Mouse (Mus musculus): ENCODE results near the gene Psrc1. TPM values are rescaled to one million over a fixed set of nuclear protein-coding genes. Genes with fewer than 3 reads are reported as not detected.

The Psrc1 gene
- 35.7 and 37.1 TPM in 2 replicates for polyA plus RNA-seq (2016; fragmentation: Nextera tagmentation; extraction: Ambion mirVana)

DNA sequence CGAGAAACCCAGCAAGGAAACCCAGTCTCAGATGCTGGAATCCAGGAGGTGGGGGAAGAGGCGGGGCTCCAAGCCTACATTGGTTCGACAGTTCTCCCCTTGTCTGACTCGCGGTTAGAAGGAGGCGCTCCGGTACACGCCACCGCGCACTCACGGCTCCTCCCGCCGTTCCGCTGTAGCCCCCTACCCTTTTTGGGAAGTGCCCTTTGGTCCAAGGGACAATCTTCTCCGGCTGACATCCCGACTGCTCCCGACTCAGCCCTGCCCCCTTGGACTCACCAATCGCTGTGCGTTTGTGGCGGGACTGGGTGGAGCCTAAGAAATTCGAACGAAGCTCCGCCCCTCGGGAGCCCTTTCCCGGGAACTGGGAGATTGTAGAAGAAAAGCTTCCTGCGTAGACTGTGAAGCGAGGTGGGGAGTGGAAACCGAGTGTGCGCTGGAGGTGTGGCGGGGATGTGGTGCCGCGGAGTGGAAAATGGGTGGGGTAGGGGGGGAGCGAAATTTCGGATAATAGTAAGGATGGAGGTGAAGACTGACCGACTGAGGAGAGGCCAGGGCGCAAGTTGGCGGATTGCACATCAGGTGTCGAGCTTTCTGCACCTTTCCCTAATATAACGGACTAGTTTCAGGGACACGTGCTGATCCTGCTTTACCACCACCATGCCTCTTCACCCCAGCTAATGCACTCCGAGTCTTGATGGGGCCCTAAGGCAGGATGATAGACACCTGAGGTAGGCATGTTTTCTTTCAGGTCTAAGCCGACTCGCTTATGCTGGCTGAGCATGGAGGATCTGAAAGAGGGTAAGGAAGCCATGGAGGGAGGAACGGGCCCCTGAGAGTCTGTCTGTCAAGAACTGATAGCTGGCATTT lies at the start of gene Psrc1:
TSS of gene Psrc1 (plus strand) at position 355 of the 870 bp plus-strand sequence.
- 1% methylated on average over 44 of the region's 44 CpGs for WGBS
- Histone ChIP-seq H3K27me3 (replicated peaks) (no peaks in the 10 kb centered on the region), H3K4me2 (replicated peaks) (peak within 1 kb of the TSS; percentile 74), H3K9me3 (no peaks in the 10 kb centered on the region), H3K4me1 (peaks cover 29% of the 10 kb centered on the region), H3K27ac (no peak within 1 kb of the TSS), H3K4me3 (peak within 1 kb of the TSS; percentile 59), H3K36me3 (peaks cover 2% of the 10 kb centered on the region; the same call in 1 of the 2 replicates), H3K9ac (peak within 1 kb of the TSS; percentile 54)
- ATAC-seq (ENCODE audit: low FRiP score, low read depth) = peak; percentile 91

DNA sequence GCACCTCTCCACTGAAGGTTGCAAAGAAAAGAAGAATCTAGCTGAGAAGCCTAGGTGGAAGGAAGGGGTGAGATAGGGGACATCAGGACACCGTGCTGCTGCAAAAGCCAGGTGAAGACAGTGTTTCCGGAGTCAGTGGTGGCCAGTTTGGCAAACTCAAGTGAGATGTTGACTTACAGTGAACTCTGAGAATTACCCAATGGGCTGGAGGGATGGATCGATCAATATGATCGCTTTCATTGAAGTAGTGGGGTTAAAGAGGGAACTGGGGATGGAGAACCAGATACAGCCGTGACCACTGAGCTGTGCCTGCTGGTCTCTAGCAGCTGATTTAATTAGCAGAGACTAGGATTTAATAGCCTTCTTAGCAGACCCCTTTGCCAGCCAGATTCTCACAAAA lies 46.8 kb upstream of the Psrc1 start:
- H3K27me3 ChIP-seq (replicated peaks) = no peaks in the 10 kb centered on the region
- 94% methylated on average over 5 of the region's 5 CpGs for WGBS
- no peak overlapping the region for H3K4me3 ChIP-seq
- no peak overlapping the region for H3K4me2 ChIP-seq (replicated peaks)
- no peak overlapping the region for H3K27ac ChIP-seq
- H3K36me3 ChIP-seq = peaks cover 86% of the 10 kb centered on the region
- no peaks in the 10 kb centered on the region for H3K4me1 ChIP-seq
- H3K9me3 ChIP-seq = no peaks in the 10 kb centered on the region
- ATAC-seq (ENCODE audit: low FRiP score, low read depth) = no peak
- H3K9ac ChIP-seq = no peak overlapping the region

- Histone ChIP-seq H3K9me3 (no peaks in the 10 kb centered on the region), H3K4me2 (replicated peaks) (no peak overlapping the region), H3K9ac (no peak overlapping the region), H3K27me3 (replicated peaks) (no peaks in the 10 kb centered on the region), H3K27ac (no peak overlapping the region), H3K36me3 (peaks cover 74% of the 10 kb centered on the region), H3K4me1 (no peaks in the 10 kb centered on the region), H3K4me3 (no peak overlapping the region)
- ATAC-seq (ENCODE audit: low FRiP score, low read depth) = no peak
- 81% methylated on average over 2 of the region's 2 CpGs for WGBS
These were observed 42.6 kb upstream of the Psrc1 start for GRCm38 (mm10) chr3:108341040-108341439.

DNA sequence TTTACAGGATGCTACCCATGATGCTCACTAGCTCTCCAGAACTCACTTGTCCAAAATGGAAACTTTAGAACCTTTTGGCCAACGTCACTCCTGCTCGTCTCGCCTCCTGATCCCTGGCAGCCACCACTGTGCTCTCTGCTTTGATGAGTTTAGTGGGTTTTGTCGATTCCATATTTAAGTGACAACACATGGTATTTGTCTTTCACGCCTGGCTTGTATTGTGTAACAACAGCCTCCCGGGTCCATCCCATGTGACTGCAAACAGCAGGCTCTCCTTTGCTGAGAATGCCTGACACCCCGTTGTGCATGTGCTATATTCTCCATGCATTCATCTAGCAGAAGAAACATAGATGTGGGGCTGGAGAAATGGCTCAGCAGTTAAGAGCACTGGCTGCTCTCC lies 41.5 kb upstream of the Psrc1 start:
- H3K36me3 ChIP-seq = peaks cover 83% of the 10 kb centered on the region
- H3K4me2 ChIP-seq (replicated peaks) = no peak overlapping the region
- H3K4me1 ChIP-seq = no peaks in the 10 kb centered on the region
- no peaks in the 10 kb centered on the region for H3K9me3 ChIP-seq
- no peak overlapping the region for H3K4me3 ChIP-seq
- H3K9ac ChIP-seq = no peak overlapping the region
- WGBS = 83% methylated on average over 7 of the region's 7 CpGs
- ATAC-seq (ENCODE audit: low FRiP score, low read depth) = no peak
- no peak overlapping the region for H3K27ac ChIP-seq
- no peaks in the 10 kb centered on the region for H3K27me3 ChIP-seq (replicated peaks)

DNA sequence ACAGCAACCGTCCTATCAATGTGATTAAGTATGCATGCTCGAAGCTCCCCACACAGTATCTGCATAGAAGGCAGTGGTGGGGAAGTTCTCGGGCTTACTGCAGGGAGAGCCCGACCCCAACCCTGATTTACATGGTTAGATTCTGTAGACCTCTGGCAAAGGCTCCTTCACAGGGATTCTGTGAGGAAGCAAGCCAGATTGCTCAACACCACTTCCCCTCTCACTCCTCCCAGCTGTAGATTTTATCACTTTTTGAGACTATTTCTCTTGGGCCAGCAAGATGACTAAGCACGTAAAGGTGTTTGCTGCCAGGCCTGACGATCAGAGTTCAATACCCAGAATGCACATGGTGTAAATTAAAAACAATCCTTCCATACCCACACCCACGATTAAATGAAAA lies 37.8 kb upstream of the Psrc1 start:
- Histone ChIP-seq H3K4me2 (replicated peaks) (no peak overlapping the region), H3K36me3 (peaks cover 84% of the 10 kb centered on the region), H3K9me3 (no peaks in the 10 kb centered on the region), H3K4me1 (no peaks in the 10 kb centered on the region), H3K4me3 (no peak overlapping the region), H3K27me3 (replicated peaks) (no peaks in the 10 kb centered on the region), H3K9ac (no peak overlapping the region), H3K27ac (no peak overlapping the region)
- no peak for ATAC-seq (ENCODE audit: low FRiP score, low read depth)
- WGBS = 88% methylated on average over 7 of the region's 7 CpGs

GRCm38 (mm10) chr3:108348376-108348775 lies 35.3 kb upstream of the Psrc1 start:
- WGBS = 86% methylated on average over 9 of the region's 9 CpGs
- Histone ChIP-seq H3K9ac (no peak overlapping the region), H3K4me2 (replicated peaks) (no peak overlapping the region), H3K36me3 (peaks cover 85% of the 10 kb centered on the region), H3K9me3 (no peaks in the 10 kb centered on the region), H3K4me1 (no peaks in the 10 kb centered on the region), H3K27me3 (replicated peaks) (no peaks in the 10 kb centered on the region), H3K4me3 (no peak overlapping the region), H3K27ac (no peak overlapping the region)
- no peak for ATAC-seq (ENCODE audit: low FRiP score, low read depth)

DNA sequence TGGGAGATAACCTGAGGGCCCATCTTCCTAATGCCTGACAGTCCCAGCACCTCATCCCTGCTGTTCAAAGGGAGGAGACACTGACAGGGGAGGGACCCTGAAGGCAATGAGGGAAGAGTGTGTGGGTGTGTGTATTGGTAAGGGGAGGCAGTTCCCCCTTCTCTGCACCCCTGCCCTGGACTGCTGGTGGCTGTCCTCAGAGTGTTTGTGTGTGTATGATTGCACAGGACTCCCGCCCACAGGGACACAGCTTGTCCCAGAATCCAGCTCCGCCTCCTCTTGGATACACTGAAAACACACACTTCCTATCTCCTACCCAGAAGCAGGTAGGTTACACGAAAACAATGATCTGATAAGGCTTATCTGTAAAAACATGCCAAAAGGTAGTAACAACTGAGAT lies 28.4 kb upstream of the Psrc1 start:
- ATAC-seq (ENCODE audit: low FRiP score, low read depth) = no peak
- Histone ChIP-seq H3K27ac (no peak overlapping the region), H3K36me3 (peaks cover 84% of the 10 kb centered on the region), H3K9ac (no peak overlapping the region), H3K9me3 (no peaks in the 10 kb centered on the region), H3K4me3 (no peak overlapping the region), H3K27me3 (replicated peaks) (no peaks in the 10 kb centered on the region), H3K4me1 (no peaks in the 10 kb centered on the region), H3K4me2 (replicated peaks) (no peak overlapping the region)
- 90% methylated on average over 3 of the region's 3 CpGs for WGBS

- Histone ChIP-seq H3K9me3 (no peaks in the 10 kb centered on the region), H3K4me2 (replicated peaks) (no peak overlapping the region), H3K4me1 (peaks cover 4% of the 10 kb centered on the region; the same call in 1 of the 2 replicates), H3K27me3 (replicated peaks) (no peaks in the 10 kb centered on the region), H3K36me3 (peaks cover 66% of the 10 kb centered on the region), H3K9ac (no peak overlapping the region), H3K4me3 (no peak overlapping the region), H3K27ac (no peak overlapping the region)
- ATAC-seq (ENCODE audit: low FRiP score, low read depth) = no peak
- 90% methylated on average over 10 of the region's 10 CpGs for WGBS
These were observed 26.6 kb upstream of the Psrc1 start for GRCm38 (mm10) chr3:108357051-108357450.

- Histone ChIP-seq H3K9ac (no peak overlapping the region), H3K4me1 (peaks cover 4% of the 10 kb centered on the region; the same call in 1 of the 2 replicates), H3K27ac (no peak overlapping the region), H3K36me3 (peaks cover 55% of the 10 kb centered on the region), H3K4me3 (no peak overlapping the region), H3K4me2 (replicated peaks) (no peak overlapping the region), H3K27me3 (replicated peaks) (no peaks in the 10 kb centered on the region), H3K9me3 (no peaks in the 10 kb centered on the region)
- ATAC-seq (ENCODE audit: low FRiP score, low read depth) = no peak
- 81% methylated on average over 6 of the region's 6 CpGs for WGBS
These were observed 25.2 kb upstream of the Psrc1 start for GRCm38 (mm10) chr3:108358445-108358844.

- Histone ChIP-seq H3K9me3 (no peaks in the 10 kb centered on the region), H3K9ac (no peak overlapping the region), H3K36me3 (peaks cover 31% of the 10 kb centered on the region), H3K4me3 (no peak overlapping the region), H3K27me3 (replicated peaks) (no peaks in the 10 kb centered on the region), H3K27ac (no peak overlapping the region), H3K4me1 (peaks cover 4% of the 10 kb centered on the region; the same call in 1 of the 2 replicates), H3K4me2 (replicated peaks) (no peak overlapping the region)
- WGBS = 15% methylated on average over 7 of the region's 7 CpGs
- ATAC-seq (ENCODE audit: low FRiP score, low read depth) = no peak
These were observed 22.7 kb upstream of the Psrc1 start for GRCm38 (mm10) chr3:108360894-108361293.

- no peak overlapping the region for H3K4me2 ChIP-seq (replicated peaks)
- H3K27me3 ChIP-seq (replicated peaks) = no peaks in the 10 kb centered on the region
These were observed 20.0 kb upstream of the Psrc1 start for GRCm38 (mm10) chr3:108363626-108364025.

DNA sequence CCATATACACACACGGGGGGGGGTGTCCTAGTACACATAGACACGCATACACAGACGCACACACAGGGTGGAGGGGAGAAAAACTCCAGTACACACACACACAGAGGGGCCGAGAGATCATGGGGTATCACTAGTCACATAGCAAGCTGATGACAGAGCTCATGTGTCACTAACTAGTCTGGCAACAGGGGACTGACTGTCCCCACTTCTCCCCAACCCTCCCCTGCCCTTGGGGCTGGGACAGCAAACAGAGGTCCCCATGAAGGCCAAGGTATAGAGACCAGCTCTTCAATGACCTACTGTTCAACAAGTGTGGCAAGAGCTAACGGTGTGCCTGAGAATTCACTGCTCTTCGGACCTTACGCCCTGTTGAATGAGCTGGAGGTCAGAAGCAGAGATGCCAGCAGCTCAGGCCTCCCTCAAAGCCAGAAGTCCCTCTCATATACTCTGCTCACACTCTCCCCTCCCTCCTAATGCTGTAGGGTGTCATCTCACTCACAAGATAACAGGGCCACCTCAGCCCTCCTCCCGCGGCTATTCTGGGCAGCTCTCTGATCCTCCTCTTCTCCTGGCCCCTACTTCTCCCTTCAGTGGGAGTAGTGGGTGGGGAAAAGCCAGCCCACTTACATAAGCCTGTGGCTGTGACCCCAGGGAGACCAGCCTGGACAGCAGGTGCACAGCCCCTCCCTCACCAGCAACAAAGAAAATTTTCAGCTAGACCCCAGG lies 19.2 kb upstream of the Psrc1 start, which contains the start of gene Mybphl:
TSS of gene Mybphl (plus strand) at position 642 of the 726 bp plus-strand sequence.
- no peaks in the 10 kb centered on the region for H3K9me3 ChIP-seq
- 75% methylated on average over 9 of the region's 9 CpGs for WGBS
- H3K4me2 ChIP-seq (replicated peaks) = no peak within 1 kb of the TSS
- H3K36me3 ChIP-seq = no peaks in the 10 kb centered on the region
- H3K4me3 ChIP-seq = no peak within 1 kb of the TSS
- no peak for ATAC-seq (ENCODE audit: low FRiP score, low read depth)
- no peaks in the 10 kb centered on the region for H3K27me3 ChIP-seq (replicated peaks)
- H3K27ac ChIP-seq = no peak within 1 kb of the TSS
- H3K4me1 ChIP-seq = peaks cover 4% of the 10 kb centered on the region; the same call in 1 of the 2 replicates
- no peak within 1 kb of the TSS for H3K9ac ChIP-seq

More at GRCm38 (mm10) chr3:108363626-108364025, 20.0 kb upstream of the Psrc1 start:
- H3K4me1 ChIP-seq = peaks cover 4% of the 10 kb centered on the region; the same call in 1 of the 2 replicates
- no peak overlapping the region for H3K9ac ChIP-seq
- WGBS = 80% methylated on average over 3 of the region's 3 CpGs
- H3K36me3 ChIP-seq = peaks cover 4% of the 10 kb centered on the region; the same call in 1 of the 2 replicates
- no peak for ATAC-seq (ENCODE audit: low FRiP score, low read depth)
- no peak overlapping the region for H3K4me3 ChIP-seq
- H3K27ac ChIP-seq = no peak overlapping the region
- no peaks in the 10 kb centered on the region for H3K9me3 ChIP-seq

All from neural tube, embryonic 12.5 days (tissue).